Mouse (Mus musculus) small intestine, adult 2 months (tissue): ENCODE measurements around the gene Nr3c2.

Source experiments
- CTCF ChIP-seq: fragments of 200-500 bp; IDR thresholded peaks from 2 replicates; pipeline ENCODE4 v1.5.1; 2012; ENCODE audit warnings: low read depth, mild to moderate bottlenecking, control low read depth, inconsistent platforms, low read length, moderate library complexity, mixed read lengths; ENCODE audit not compliant: insufficient replicate concordance, insufficient read length; ENCODE audit errors: extremely low read depth
- POLR2A ChIP-seq: fragments of 200-500 bp; IDR thresholded peaks from 2 replicates; pipeline ENCODE4 v1.6.1; 2012; ENCODE audit warnings: low read depth, mild to moderate bottlenecking, control low read depth, inconsistent platforms, low read length, moderate library complexity

DNA sequence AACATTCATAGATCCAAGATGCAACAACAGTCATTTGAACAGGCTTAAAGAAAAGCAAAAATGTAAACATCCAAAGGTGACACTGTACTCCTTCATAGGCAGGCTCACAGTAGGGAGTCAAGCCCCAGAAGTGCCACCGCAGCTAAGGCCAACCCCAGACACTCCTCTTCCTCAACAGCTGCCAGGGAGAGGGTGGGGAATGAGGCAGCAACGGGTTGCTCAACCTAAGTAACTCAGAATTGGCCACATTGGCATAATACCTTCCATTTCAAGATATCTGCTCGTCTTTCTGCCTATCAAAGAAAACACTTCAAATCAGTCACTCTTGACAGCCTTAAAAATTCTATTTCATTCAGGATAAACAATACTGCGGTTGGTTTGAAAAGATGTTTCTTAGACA lies 392.9 kb downstream of the Nr3c2 start:
- TF ChIP-seq CTCF (no peak), POLR2A (no peak)
